Mouse (Mus musculus): ENCODE measurements around the gene Kazn.

GRCm38 (mm10) chr4:142234828-142235227, 4.4 kb downstream of the Kazn start:
- TF ChIP-seq CTCF (IDR thresholded peaks at IDR 0.05; ENCODE audit: low read depth) (no peak), EP300 (IDR thresholded peaks at IDR 0.05; ENCODE audit: low read depth) (no peak)

Measured in liver, postnatal 0 days (tissue).